Mouse (Mus musculus) MEL (cell line): ENCODE results near the gene Cpped1.

Source experiments
- EP300 ChIP-seq, 2 experiments: IDR thresholded peaks; 2 replicates each; pipeline ENCODE4 v1.6.1; 2011; ENCODE audit warnings: improper control_type of control experiment in 2 of 2, low read length in 2 of 2, low read depth in 1 of 2, mild to moderate bottlenecking in 1 of 2
- NELFE ChIP-seq: IDR thresholded peaks from 2 replicates; pipeline ENCODE4 v1.6.1; 2011; ENCODE audit warnings: low read depth, low read length, improper control_type of control experiment
- POLR2A ChIP-seq, 2 experiments: IDR thresholded peaks; 2 replicates each; pipeline ENCODE4 v1.6.1; 2011 to 2012; ENCODE audit warnings: low read length in 2 of 2, mild to moderate bottlenecking in 2 of 2, control low read depth in 1 of 2, improper control_type of control experiment in 1 of 2, low read depth in 1 of 2, moderate library complexity in 1 of 2; ENCODE audit not compliant: control insufficient read depth in 1 of 2, insufficient read depth in 1 of 2, poor library complexity in 1 of 2
- RCOR1 ChIP-seq: IDR thresholded peaks from 2 replicates; pipeline ENCODE4 v1.6.1; 2012; ENCODE audit warnings: low read depth, mild to moderate bottlenecking, inconsistent platforms, low read length, improper control_type of control experiment
- SIN3A ChIP-seq: IDR thresholded peaks from 2 replicates; pipeline ENCODE4 v1.6.1; 2012; ENCODE audit warnings: low read length, improper control_type of control experiment, inconsistent platforms

DNA sequence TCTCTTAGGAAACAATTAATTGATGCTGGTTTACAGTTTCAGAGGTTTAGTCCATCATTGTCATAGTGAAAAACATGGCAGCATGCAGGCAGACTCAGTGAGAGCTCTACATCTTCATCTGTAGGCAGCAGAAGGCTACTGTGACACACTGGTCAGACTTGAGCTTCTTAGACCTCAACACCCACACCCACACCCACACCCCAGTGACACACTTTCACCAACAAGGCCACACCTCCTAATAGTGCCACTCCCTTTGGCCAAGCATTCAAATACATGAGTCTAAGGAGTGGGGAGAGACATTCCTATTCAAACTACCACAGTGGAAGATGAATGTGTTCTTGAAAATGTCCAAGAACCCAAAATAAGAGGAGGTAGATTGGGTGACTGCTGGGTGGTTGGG is 125.9 kb downstream of the Cpped1 start:
- no peak for TF ChIP-seq POLR2A (IDR thresholded peaks at IDR 0.05; ENCODE audit: control insufficient read depth in 1 of 2, insufficient read depth in 1 of 2, low read depth in 1 of 2, low read length in 2 of 2, poor library complexity in 1 of 2)
- TF ChIP-seq EP300 (IDR thresholded peaks at IDR 0.05; ENCODE audit: low read depth in 1 of 2, low read length in 2 of 2), result no peak
- TF ChIP-seq NELFE, result no peak
- TF ChIP-seq RCOR1, result no peak
- TF ChIP-seq SIN3A, result no peak
